Mouse (Mus musculus): ENCODE measurements around the gene Ctc1.
"Not testable (repeated sequence)": the region's sequence is repeated elsewhere in the genome, so short reads cannot be mapped to it uniquely, and the experiment has no call there.

The Ctc1 gene

GRCm38 (mm10) chr11:68988341-68988740 is 27.4 kb upstream of the Ctc1 start:
- H3K36me3 ChIP-seq (ENCODE audit: control insufficient read depth, insufficient read depth, low read length, poor library complexity, severe bottlenecking): peaks cover 2% of the 10 kb centered on the region; the same call in 1 of the 2 replicates
- no peaks in the 10 kb centered on the region for H3K27me3 ChIP-seq (ENCODE audit: control insufficient read depth, insufficient read depth, low read length, poor library complexity, severe bottlenecking)
- no peak for DNase-seq (ENCODE audit: low read depth, low spot score)

DNA sequence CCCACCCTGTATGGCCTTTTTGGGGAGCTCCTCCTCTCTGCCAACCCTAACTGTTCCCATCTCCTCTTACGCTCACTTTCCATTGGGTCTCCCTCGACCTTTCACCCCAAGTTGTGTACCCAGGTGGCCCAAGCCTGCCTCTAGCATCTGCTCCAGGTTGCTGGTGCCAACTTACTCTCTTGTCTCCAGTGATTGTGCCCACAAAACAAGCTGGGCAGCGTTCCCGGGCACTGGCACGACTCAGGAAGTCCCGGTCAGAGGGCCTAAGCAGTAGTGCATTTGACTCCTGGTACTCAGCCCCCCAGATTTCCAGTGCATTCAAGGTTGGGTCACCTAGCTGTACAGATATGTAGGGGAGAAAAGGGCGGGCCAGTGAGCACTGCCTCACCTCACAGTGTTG is 22.6 kb upstream of the Ctc1 start:
- no peaks in the 10 kb centered on the region for H3K27me3 ChIP-seq (ENCODE audit: control insufficient read depth, insufficient read depth, low read length, poor library complexity, severe bottlenecking)
- no peak for DNase-seq (ENCODE audit: low read depth, low spot score)
- peaks cover 10% of the 10 kb centered on the region; the same call in 1 of the 2 replicates for H3K36me3 ChIP-seq (ENCODE audit: control insufficient read depth, insufficient read depth, low read length, poor library complexity, severe bottlenecking)

- peak; percentile 20 for DNase-seq (ENCODE audit: low read depth, low spot score)
- no peaks in the 10 kb centered on the region for H3K27me3 ChIP-seq (ENCODE audit: control insufficient read depth, insufficient read depth, low read length, poor library complexity, severe bottlenecking)
- H3K36me3 ChIP-seq (ENCODE audit: control insufficient read depth, insufficient read depth, low read length, poor library complexity, severe bottlenecking): peaks cover 14% of the 10 kb centered on the region; the same call in 1 of the 2 replicates
Observed at GRCm38 (mm10) chr11:68994377-68994776, 21.3 kb upstream of the Ctc1 start.

GRCm38 (mm10) chr11:68997080-68997479 is 18.6 kb upstream of the Ctc1 start:
- H3K36me3 ChIP-seq (ENCODE audit: control insufficient read depth, insufficient read depth, low read length, poor library complexity, severe bottlenecking): peaks cover 27% of the 10 kb centered on the region
- H3K27me3 ChIP-seq (ENCODE audit: control insufficient read depth, insufficient read depth, low read length, poor library complexity, severe bottlenecking): no peaks in the 10 kb centered on the region
- no peak for DNase-seq (ENCODE audit: low read depth, low spot score)

- H3K27me3 ChIP-seq (ENCODE audit: control insufficient read depth, insufficient read depth, low read length, poor library complexity, severe bottlenecking); DNase-seq (ENCODE audit: low read depth, low spot score): not testable (repeated sequence)
- peaks cover 17% of the 10 kb centered on the region for H3K36me3 ChIP-seq (ENCODE audit: control insufficient read depth, insufficient read depth, low read length, poor library complexity, severe bottlenecking)
Observed at GRCm38 (mm10) chr11:69002782-69003181, 12.9 kb upstream of the Ctc1 start.

DNA sequence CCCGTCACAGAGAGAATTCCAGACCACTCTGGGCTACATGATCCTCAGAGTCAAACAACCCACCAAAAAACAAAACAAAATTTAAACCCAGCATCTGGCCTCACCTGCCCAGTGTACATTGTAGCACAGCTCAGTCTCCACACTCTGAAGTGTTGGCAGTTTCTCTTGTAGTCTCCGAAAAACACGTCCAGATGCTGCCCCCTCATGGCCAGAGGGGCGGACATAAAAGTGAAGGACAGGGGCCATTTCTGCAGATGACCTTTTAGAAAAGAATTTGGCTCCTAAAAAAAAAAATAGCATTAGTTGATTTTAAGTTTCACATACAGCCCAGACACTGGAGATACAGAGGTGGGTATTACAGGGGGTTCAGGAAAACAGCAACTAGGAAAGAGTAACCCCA is 12.1 kb upstream of the Ctc1 start:
- Histone ChIP-seq H3K27me3 (ENCODE audit: control insufficient read depth, insufficient read depth, low read length, poor library complexity, severe bottlenecking) (no peaks in the 10 kb centered on the region), H3K36me3 (ENCODE audit: control insufficient read depth, insufficient read depth, low read length, poor library complexity, severe bottlenecking) (peaks cover 13% of the 10 kb centered on the region)
- peak; percentile 12 for DNase-seq (ENCODE audit: low read depth, low spot score)

DNA sequence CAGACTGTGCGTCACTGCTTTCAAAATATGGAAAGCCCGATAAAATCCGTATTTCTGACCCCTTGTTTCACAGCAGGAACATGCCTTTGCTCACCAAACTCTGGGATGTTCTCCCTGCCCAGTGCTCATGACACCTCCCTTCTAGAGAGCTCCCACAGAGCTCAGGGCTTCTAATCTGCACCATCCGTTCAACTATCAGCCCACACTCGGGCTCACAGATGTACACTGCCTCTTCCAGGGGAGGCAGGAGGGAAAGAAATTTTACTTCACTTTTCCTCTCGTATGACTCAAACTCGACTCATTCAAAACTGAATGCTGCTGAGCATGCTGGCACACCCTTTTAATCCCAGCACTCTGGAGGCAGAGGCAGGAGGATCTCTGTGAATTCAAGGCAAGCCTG is 10.5 kb upstream of the Ctc1 start:
- no peak for DNase-seq (ENCODE audit: low read depth, low spot score)
- Histone ChIP-seq H3K27me3 (ENCODE audit: control insufficient read depth, insufficient read depth, low read length, poor library complexity, severe bottlenecking) (no peaks in the 10 kb centered on the region), H3K36me3 (ENCODE audit: control insufficient read depth, insufficient read depth, low read length, poor library complexity, severe bottlenecking) (peaks cover 7% of the 10 kb centered on the region)

GRCm38 (mm10) chr11:69006575-69006974 is 9.1 kb upstream of the Ctc1 start:
- not testable (repeated sequence) for H3K27me3 ChIP-seq (ENCODE audit: control insufficient read depth, insufficient read depth, low read length, poor library complexity, severe bottlenecking); H3K36me3 ChIP-seq (ENCODE audit: control insufficient read depth, insufficient read depth, low read length, poor library complexity, severe bottlenecking); DNase-seq (ENCODE audit: low read depth, low spot score)

DNA sequence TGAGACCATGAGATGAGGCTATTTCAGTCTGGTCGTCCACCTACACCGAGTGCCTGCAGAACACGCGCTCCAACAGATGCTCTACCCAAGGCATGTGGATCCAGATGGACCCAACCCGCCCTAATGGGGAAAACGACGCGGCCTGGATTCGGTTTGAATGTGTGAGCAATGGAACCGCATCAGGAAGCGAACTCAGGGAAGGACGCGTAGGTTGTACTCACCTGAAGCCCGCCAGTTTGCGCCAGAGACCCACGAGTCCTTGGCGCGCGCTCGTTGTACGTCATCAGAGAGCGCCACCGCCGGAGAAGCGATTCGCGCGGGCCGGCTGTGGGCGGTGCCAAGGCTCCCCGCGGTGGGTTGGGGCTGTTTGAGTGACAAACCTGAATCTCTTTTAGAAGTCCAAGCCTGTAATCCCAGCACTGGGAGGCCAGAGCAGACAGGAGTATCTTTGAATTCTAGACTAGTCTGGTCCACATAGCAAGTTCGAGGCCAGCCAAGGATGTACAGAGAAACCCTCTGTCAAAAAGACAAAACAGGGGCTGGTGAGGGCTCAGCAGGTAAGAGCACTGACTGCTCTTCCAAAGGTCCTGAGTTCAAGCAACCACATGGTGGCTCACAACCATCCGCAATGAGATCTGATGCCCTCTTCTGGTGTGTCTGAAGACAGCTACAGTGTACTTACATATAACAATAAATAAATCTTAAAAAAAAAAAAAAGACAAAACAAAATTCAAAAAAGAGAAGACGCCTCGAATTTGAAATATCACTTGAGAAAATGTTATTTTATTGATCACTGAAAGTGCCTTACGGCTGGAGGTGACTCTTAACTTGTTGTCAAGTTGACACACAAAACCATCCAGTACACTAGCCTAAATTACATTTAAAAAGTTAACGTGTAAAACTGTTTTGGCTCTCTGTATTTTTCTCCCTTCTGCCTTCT is 7.3 kb upstream of the Ctc1 start, which contains the start of gene Pfas:
Gene Pfas (minus strand): TSS at position 279 of the 940 bp plus-strand sequence.
- no peaks in the 10 kb centered on the region for H3K27me3 ChIP-seq (ENCODE audit: control insufficient read depth, insufficient read depth, low read length, poor library complexity, severe bottlenecking)
- peak; percentile 93 for DNase-seq (ENCODE audit: low read depth, low spot score)

DNA sequence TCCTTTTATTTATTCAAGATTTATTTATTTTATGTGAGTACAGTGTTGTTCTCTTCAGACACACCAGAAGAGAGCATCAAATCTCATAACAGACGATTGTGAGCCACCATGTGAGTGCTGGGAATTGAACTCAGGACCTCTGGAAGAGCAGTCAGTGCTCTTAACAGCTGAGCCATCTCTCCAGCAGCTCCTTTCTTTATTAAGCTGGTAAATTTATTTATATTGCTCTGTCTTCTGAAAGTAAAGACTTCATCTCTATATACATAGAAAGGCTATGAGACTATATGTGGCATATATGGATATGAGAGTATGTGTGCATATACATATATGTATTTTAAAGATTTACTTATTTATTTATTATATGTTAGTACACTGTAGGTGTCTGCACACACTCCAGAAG is 6.2 kb upstream of the Ctc1 start:
- no peak for DNase-seq (ENCODE audit: low read depth, low spot score)
- no peaks in the 10 kb centered on the region for H3K27me3 ChIP-seq (ENCODE audit: control insufficient read depth, insufficient read depth, low read length, poor library complexity, severe bottlenecking)

More for the DNA sequence above, 7.3 kb upstream of the Ctc1 start, which contains the start of gene Pfas:
- H3K36me3 ChIP-seq (ENCODE audit: control insufficient read depth, insufficient read depth, low read length, poor library complexity, severe bottlenecking): no peaks in the 10 kb centered on the region

GRCm38 (mm10) chr11:69010400-69011323 is 5.0 kb upstream of the Ctc1 start:
- Histone ChIP-seq H3K36me3 (ENCODE audit: control insufficient read depth, insufficient read depth, low read length, poor library complexity, severe bottlenecking) (no peaks in the 10 kb centered on the region), H3K27me3 (ENCODE audit: control insufficient read depth, insufficient read depth, low read length, poor library complexity, severe bottlenecking) (no peaks in the 10 kb centered on the region)
- no peak for DNase-seq (ENCODE audit: low read depth, low spot score)

More for the DNA sequence above, 6.2 kb upstream of the Ctc1 start:
- no peaks in the 10 kb centered on the region for H3K36me3 ChIP-seq (ENCODE audit: control insufficient read depth, insufficient read depth, low read length, poor library complexity, severe bottlenecking)

DNA sequence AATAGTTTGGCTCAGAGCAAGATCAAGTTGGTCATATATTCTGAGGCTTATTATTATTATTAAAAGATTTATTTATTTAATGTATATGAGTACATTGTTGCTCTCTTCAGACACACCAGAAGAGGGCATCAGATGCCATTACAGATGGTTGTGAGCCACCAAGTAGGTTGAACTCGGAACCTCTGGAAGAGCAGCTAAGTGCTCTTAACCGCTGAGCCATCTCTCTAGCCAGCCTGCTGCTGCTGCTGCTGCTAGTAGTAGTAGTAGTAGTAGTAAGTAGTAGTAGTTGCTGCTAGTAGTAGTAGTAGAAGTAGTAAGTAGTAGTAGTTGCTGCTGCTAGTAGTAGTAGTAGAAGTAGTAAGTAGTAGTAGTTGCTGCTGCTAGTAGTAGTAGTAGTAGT is 4.3 kb upstream of the Ctc1 start:
- DNase-seq (ENCODE audit: low read depth, low spot score); H3K27me3 ChIP-seq (ENCODE audit: control insufficient read depth, insufficient read depth, low read length, poor library complexity, severe bottlenecking); H3K36me3 ChIP-seq (ENCODE audit: control insufficient read depth, insufficient read depth, low read length, poor library complexity, severe bottlenecking): not testable (repeated sequence)

DNA sequence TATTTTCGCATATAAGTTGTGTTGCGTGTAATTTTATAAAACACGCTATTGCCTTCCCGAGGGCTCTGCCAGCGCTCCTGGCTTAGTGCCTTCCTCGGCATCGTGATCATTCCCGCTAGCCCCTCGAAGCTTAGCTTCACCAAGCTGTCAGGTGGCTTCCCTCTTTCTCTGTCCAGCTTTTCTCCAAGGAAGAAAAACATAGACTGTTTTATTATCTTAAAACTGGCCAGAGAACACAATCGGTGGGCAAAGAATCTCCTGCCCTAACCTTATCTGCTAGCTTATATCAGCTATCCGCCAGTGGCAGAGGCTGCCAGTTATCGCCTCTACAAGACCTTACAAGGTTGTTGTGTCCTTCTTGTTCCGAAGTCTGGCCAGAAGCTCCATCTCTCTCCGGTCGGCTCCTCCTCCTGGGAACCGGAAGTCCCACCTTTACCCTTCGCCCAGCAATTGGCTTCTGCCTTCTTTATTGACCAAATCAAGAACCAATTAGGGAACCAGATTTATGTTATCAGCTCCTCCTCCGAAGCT is 3.6 kb upstream of the Ctc1 start:
- Histone ChIP-seq H3K36me3 (ENCODE audit: control insufficient read depth, insufficient read depth, low read length, poor library complexity, severe bottlenecking) (no peaks in the 10 kb centered on the region), H3K27me3 (ENCODE audit: control insufficient read depth, insufficient read depth, low read length, poor library complexity, severe bottlenecking) (no peaks in the 10 kb centered on the region)
- DNase-seq (ENCODE audit: low read depth, low spot score): peak; percentile 90

DNA sequence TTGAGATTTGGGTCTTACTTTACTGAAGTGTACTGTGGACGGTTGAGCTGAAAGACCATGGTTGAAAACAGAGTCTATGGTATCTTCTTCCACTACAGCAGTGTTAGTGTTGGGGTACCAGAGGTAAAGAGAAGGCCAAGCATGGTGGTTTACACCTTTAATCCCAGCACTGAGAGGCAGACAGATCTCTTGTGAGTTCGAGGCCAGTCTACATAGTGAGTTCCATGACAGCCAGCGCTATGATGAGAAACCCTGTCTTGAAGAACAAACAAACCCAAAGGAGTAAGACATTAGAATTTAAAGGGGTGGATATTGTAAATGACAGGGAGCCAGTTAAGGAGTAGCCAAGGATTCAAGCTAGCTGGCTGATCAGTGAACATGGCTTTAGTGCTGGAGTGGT is 1.0 kb downstream of the Ctc1 start:
- no peak for DNase-seq (ENCODE audit: low read depth, low spot score)
- H3K27me3 ChIP-seq (ENCODE audit: control insufficient read depth, insufficient read depth, low read length, poor library complexity, severe bottlenecking): no peaks in the 10 kb centered on the region

More for the DNA sequence above, 1.0 kb downstream of the Ctc1 start:
- H3K36me3 ChIP-seq (ENCODE audit: control insufficient read depth, insufficient read depth, low read length, poor library complexity, severe bottlenecking): no peaks in the 10 kb centered on the region
